In genomic region chr9:112124667-112125066, GRCm38 (mm10) we compare ENCODE assay signal across 16 mouse cellular contexts.
DNase-seq lines count a peak whose midpoint lies in the region; ATAC-seq lines count a peak whose summit lies in the region.
"Had no signal": no experiment of that assay in that cellular context is flagged by ENCODE, and none has a peak within 500 bp of the region (broad histone marks: within the 10 kb centered on the region; RNA-seq: fewer than 3 reads in every experiment).

No protein-coding gene starts in this region.

- no peak overlapping the region for H3K4me3 ChIP-seq in kidney, embryonic 15.5 days (replicated peaks)
- H3K4me3 ChIP-seq in neural tube, embryonic 14.5 days (ENCODE audit: low read depth, low read length), result no peak overlapping the region
- H3K4me3 ChIP-seq: forebrain, embryonic 10.5 days; liver, embryonic 13.5 days had no signal

- H3K27ac ChIP-seq in kidney, embryonic 15.5 days, result no peak overlapping the region
- no peak overlapping the region for H3K27ac ChIP-seq in neural tube, embryonic 14.5 days (ENCODE audit: low read depth, low read length)
- H3K27ac ChIP-seq: forebrain, embryonic 10.5 days; liver, embryonic 13.5 days had no signal

- 30% methylated on average over 10 of the region's 10 CpGs for WGBS in kidney, embryonic 15.5 days
- WGBS in neural tube, embryonic 14.5 days, result 37% methylated on average over 10 of the region's 10 CpGs

- peaks cover 12% of the 10 kb centered on the region for H3K4me1 ChIP-seq in kidney, embryonic 15.5 days
- peaks cover 3% of the 10 kb centered on the region; the same call in 1 of the 2 replicates for H3K4me1 ChIP-seq in neural tube, embryonic 14.5 days (ENCODE audit: control insufficient read depth, insufficient read depth, low read length)
- H3K4me1 ChIP-seq: liver, embryonic 13.5 days had no signal

- peak; percentile 72 for ATAC-seq in kidney, embryonic 15.5 days (replicated peaks; ENCODE audit: low FRiP score)
- ATAC-seq in neural tube, embryonic 14.5 days (ENCODE audit: low read depth), result peak; percentile 60; the same call in 1 of the 2 replicates
- ATAC-seq: Patski had no signal

- H3K9ac ChIP-seq in kidney, embryonic 15.5 days, result no peak overlapping the region
- H3K9ac ChIP-seq in neural tube, embryonic 14.5 days (replicated peaks; ENCODE audit: low read depth, low read length), result no peak overlapping the region
- H3K9ac ChIP-seq: liver, embryonic 13.5 days had no signal

- peaks cover 30% of the 10 kb centered on the region for H3K27me3 ChIP-seq in kidney, embryonic 15.5 days
- H3K27me3 ChIP-seq in neural tube, embryonic 14.5 days (ENCODE audit: control insufficient read depth, insufficient read depth, low read length), result no peaks in the 10 kb centered on the region

- DNase-seq in kidney, adult 11 months, result no peak
- peak; percentile 16 for DNase-seq in ZHBTc4 (ENCODE audit: low read depth, low spot score)
- peak; percentile 40 to 44 for DNase-seq in cerebellum, postnatal 14 days
- no peak for DNase-seq in urinary bladder, postnatal 14 days (ENCODE audit: low spot score)
- no peak for DNase-seq in natural killer cell, adult 2 months (ENCODE audit: low spot score in 2 of 2)
- DNase-seq: adrenal gland, adult 2 months; gastrocnemius, postnatal 10 days; kidney, adult 2 months; layer of hippocampus, adult 9-11 months; liver, embryonic 13.5 days; right cerebral cortex, adult 18-20 months; thymus, postnatal 14 days had no signal

- no peaks in the 10 kb centered on the region for H3K36me3 ChIP-seq in kidney, embryonic 15.5 days
- peaks cover 4% of the 10 kb centered on the region; the same call in 1 of the 2 replicates for H3K36me3 ChIP-seq in neural tube, embryonic 14.5 days (ENCODE audit: control insufficient read depth, insufficient read depth, low read length)
- H3K36me3 ChIP-seq: forebrain, embryonic 10.5 days; liver, embryonic 13.5 days had no signal

- no peaks in the 10 kb centered on the region for H3K9me3 ChIP-seq in kidney, embryonic 15.5 days (replicated peaks)
- H3K9me3 ChIP-seq in neural tube, embryonic 14.5 days (ENCODE audit: control insufficient read depth, low read length), result no peaks in the 10 kb centered on the region
- H3K9me3 ChIP-seq: forebrain, embryonic 10.5 days; liver, embryonic 13.5 days had no signal

- H3K4me2 ChIP-seq in kidney, embryonic 15.5 days, result no peak overlapping the region
- no peak overlapping the region for H3K4me2 ChIP-seq in neural tube, embryonic 14.5 days (ENCODE audit: low read depth, low read length)
- H3K4me2 ChIP-seq: liver, embryonic 13.5 days had no signal

Comparison
In these comparisons a context has a peak if more than half of its experiments do, and no peak if none do; other contexts are left out.
1. DNase-seq: peak in ZHBTc4 (single experiment) and cerebellum, postnatal 14 days (2 of 2); none in kidney, adult 11 months (single experiment), urinary bladder, postnatal 14 days (single experiment) and natural killer cell, adult 2 months (0 of 2).